Mouse (Mus musculus): ENCODE measurements at regions not wholly inside any gene's neighbourhood (a gene's known extent, or its start where the extent isn't known, plus 50 kb on each side); places are given as distances from the start of the nearest gene placed in this dataset.

- Histone ChIP-seq H3K4me3 (ENCODE audit: low read depth, low read length) (no peak overlapping the region), H3K27me3 (ENCODE audit: insufficient read depth, low read length) (no peaks in the 10 kb centered on the region), H3K27ac (ENCODE audit: low read depth) (no peak overlapping the region), H3K4me2 (ENCODE audit: low read depth, low read length) (no peak overlapping the region), H3K9me3 (ENCODE audit: low read length) (no peaks in the 10 kb centered on the region), H3K4me1 (ENCODE audit: insufficient read depth) (no peaks in the 10 kb centered on the region), H3K9ac (replicated peaks) (no peak overlapping the region), H3K36me3 (replicated peaks; ENCODE audit: insufficient read depth, low read length) (no peaks in the 10 kb centered on the region)
- no peak for ATAC-seq
- DNase-seq: no peak
- 77% methylated on average over 6 of the region's 6 CpGs for WGBS (ENCODE audit: insufficient replicate concordance)
- TF ChIP-seq EP300 (IDR thresholded peaks at IDR 0.05; ENCODE audit: low read depth): no peak
- no peak for TF ChIP-seq CTCF (IDR thresholded peaks at IDR 0.05; ENCODE audit: low read depth)
Measured at GRCm38 (mm10) chr8:80422190-80422589, 71.4 kb upstream of the Gypa start.

GRCm38 (mm10) chr8:80416121-80416520 lies 77.5 kb upstream of the Gypa start:
- Histone ChIP-seq H3K4me2 (ENCODE audit: low read depth, low read length) (no peak overlapping the region), H3K9me3 (ENCODE audit: low read length) (no peaks in the 10 kb centered on the region), H3K4me1 (ENCODE audit: insufficient read depth) (no peaks in the 10 kb centered on the region), H3K36me3 (replicated peaks; ENCODE audit: insufficient read depth, low read length) (no peaks in the 10 kb centered on the region), H3K9ac (replicated peaks) (no peak overlapping the region), H3K4me3 (ENCODE audit: low read depth, low read length) (no peak overlapping the region), H3K27ac (ENCODE audit: low read depth) (no peak overlapping the region), H3K27me3 (ENCODE audit: insufficient read depth, low read length) (no peaks in the 10 kb centered on the region)
- TF ChIP-seq CTCF (IDR thresholded peaks at IDR 0.05; ENCODE audit: low read depth) (no peak), EP300 (IDR thresholded peaks at IDR 0.05; ENCODE audit: low read depth) (no peak)
- no peak for DNase-seq
- no peak for ATAC-seq
- WGBS (ENCODE audit: insufficient replicate concordance): 65% methylated on average over 4 of the region's 4 CpGs

GRCm38 (mm10) chr8:80399594-80400207 lies 93.9 kb upstream of the Gypa start:
- Histone ChIP-seq H3K9ac (replicated peaks) (no peak overlapping the region), H3K4me1 (ENCODE audit: insufficient read depth) (no peaks in the 10 kb centered on the region), H3K27ac (ENCODE audit: low read depth) (no peak overlapping the region), H3K36me3 (replicated peaks; ENCODE audit: insufficient read depth, low read length) (no peaks in the 10 kb centered on the region), H3K9me3 (ENCODE audit: low read length) (no peaks in the 10 kb centered on the region), H3K4me3 (ENCODE audit: low read depth, low read length) (no peak overlapping the region), H3K27me3 (ENCODE audit: insufficient read depth, low read length) (no peaks in the 10 kb centered on the region), H3K4me2 (ENCODE audit: low read depth, low read length) (no peak overlapping the region)
- WGBS (ENCODE audit: insufficient replicate concordance): 60% methylated on average over 2 of the region's 2 CpGs
- no peak for DNase-seq
- TF ChIP-seq CTCF (IDR thresholded peaks at IDR 0.05; ENCODE audit: low read depth) (no peak), EP300 (IDR thresholded peaks at IDR 0.05; ENCODE audit: low read depth) (no peak)
- ATAC-seq: no peak

- no peak for DNase-seq
- peaks cover 2% of the 10 kb centered on the region; the same call in 1 of the 2 replicates for H3K4me1 ChIP-seq (ENCODE audit: insufficient read depth)
- H3K27ac ChIP-seq (ENCODE audit: low read depth): no peak overlapping the region
- H3K27me3 ChIP-seq (ENCODE audit: insufficient read depth, low read length): no peaks in the 10 kb centered on the region
- TF ChIP-seq CTCF (IDR thresholded peaks at IDR 0.05; ENCODE audit: low read depth): no peak
- TF ChIP-seq EP300 (IDR thresholded peaks at IDR 0.05; ENCODE audit: low read depth): no peak
- H3K9ac ChIP-seq (replicated peaks): no peak overlapping the region; the same call in 1 of the 2 replicates
- no peaks in the 10 kb centered on the region for H3K36me3 ChIP-seq (replicated peaks; ENCODE audit: insufficient read depth, low read length)
- no peak for ATAC-seq
- 0 out of 2 replicates have a peak overlapping the region, but pooled peaks have one; percentile 26 for H3K4me2 ChIP-seq (ENCODE audit: low read depth, low read length)
- H3K9me3 ChIP-seq (ENCODE audit: low read length): no peaks in the 10 kb centered on the region
- 23% methylated on average over 5 of the region's 5 CpGs for WGBS (ENCODE audit: insufficient replicate concordance)
- no peak overlapping the region for H3K4me3 ChIP-seq (ENCODE audit: low read depth, low read length)
Measured at GRCm38 (mm10) chr8:80395010-80395409, 98.6 kb upstream of the Gypa start.

GRCm38 (mm10) chr8:80393111-80393510 lies 100.5 kb upstream of the Gypa start:
- no peak for TF ChIP-seq EP300 (IDR thresholded peaks at IDR 0.05; ENCODE audit: low read depth)
- TF ChIP-seq CTCF (IDR thresholded peaks at IDR 0.05; ENCODE audit: low read depth): no peak
- peaks cover 2% of the 10 kb centered on the region; the same call in 1 of the 2 replicates for H3K4me1 ChIP-seq (ENCODE audit: insufficient read depth)
- H3K4me3 ChIP-seq (ENCODE audit: low read depth, low read length): no peak overlapping the region
- H3K4me2 ChIP-seq (ENCODE audit: low read depth, low read length): peak overlapping the region; percentile 29; the same call in 1 of the 2 replicates
- no peaks in the 10 kb centered on the region for H3K27me3 ChIP-seq (ENCODE audit: insufficient read depth, low read length)
- H3K36me3 ChIP-seq (replicated peaks; ENCODE audit: insufficient read depth, low read length): no peaks in the 10 kb centered on the region
- H3K9me3 ChIP-seq (ENCODE audit: low read length): no peaks in the 10 kb centered on the region
- DNase-seq: no peak
- no peak overlapping the region for H3K9ac ChIP-seq (replicated peaks)
- ATAC-seq: no peak
- WGBS (ENCODE audit: insufficient replicate concordance): 42% methylated on average over 3 of the region's 3 CpGs
- H3K27ac ChIP-seq (ENCODE audit: low read depth): no peak overlapping the region

- no peak overlapping the region for H3K4me2 ChIP-seq (ENCODE audit: low read depth, low read length)
- H3K36me3 ChIP-seq (replicated peaks; ENCODE audit: insufficient read depth, low read length): no peaks in the 10 kb centered on the region
- 84% methylated on average over 2 of the region's 2 CpGs for WGBS (ENCODE audit: insufficient replicate concordance)
- DNase-seq (no peak), ATAC-seq (no peak)
- no peak overlapping the region for H3K4me3 ChIP-seq (ENCODE audit: low read depth, low read length)
- no peak overlapping the region for H3K9ac ChIP-seq (replicated peaks)
- TF ChIP-seq CTCF (IDR thresholded peaks at IDR 0.05; ENCODE audit: low read depth) (no peak), EP300 (IDR thresholded peaks at IDR 0.05; ENCODE audit: low read depth) (no peak)
- H3K27me3 ChIP-seq (ENCODE audit: insufficient read depth, low read length): no peaks in the 10 kb centered on the region
- H3K4me1 ChIP-seq (ENCODE audit: insufficient read depth): no peaks in the 10 kb centered on the region
- no peak overlapping the region for H3K27ac ChIP-seq (ENCODE audit: low read depth)
- H3K9me3 ChIP-seq (ENCODE audit: low read length): no peaks in the 10 kb centered on the region
Measured at GRCm38 (mm10) chr8:80369221-80369620, 124.4 kb upstream of the Gypa start.

Measured in liver, postnatal 0 days (tissue).